Mouse (Mus musculus) heart, adult 2 months (tissue): ENCODE measurements around the gene Btbd11.

Source experiments
- CTCF ChIP-seq: fragments of 200-600 bp; IDR thresholded peaks from 2 replicates; pipeline ENCODE4 v1.8.1; 2022; ENCODE audit warnings: antibody characterized with exemption, mild to moderate bottlenecking, moderate library complexity
- EP300 ChIP-seq: fragments of 200-500 bp; IDR thresholded peaks from 2 replicates; pipeline ENCODE4 v1.6.1; 2011; ENCODE audit warnings: low read depth, low read length, control low read depth; ENCODE audit not compliant: insufficient read depth

DNA sequence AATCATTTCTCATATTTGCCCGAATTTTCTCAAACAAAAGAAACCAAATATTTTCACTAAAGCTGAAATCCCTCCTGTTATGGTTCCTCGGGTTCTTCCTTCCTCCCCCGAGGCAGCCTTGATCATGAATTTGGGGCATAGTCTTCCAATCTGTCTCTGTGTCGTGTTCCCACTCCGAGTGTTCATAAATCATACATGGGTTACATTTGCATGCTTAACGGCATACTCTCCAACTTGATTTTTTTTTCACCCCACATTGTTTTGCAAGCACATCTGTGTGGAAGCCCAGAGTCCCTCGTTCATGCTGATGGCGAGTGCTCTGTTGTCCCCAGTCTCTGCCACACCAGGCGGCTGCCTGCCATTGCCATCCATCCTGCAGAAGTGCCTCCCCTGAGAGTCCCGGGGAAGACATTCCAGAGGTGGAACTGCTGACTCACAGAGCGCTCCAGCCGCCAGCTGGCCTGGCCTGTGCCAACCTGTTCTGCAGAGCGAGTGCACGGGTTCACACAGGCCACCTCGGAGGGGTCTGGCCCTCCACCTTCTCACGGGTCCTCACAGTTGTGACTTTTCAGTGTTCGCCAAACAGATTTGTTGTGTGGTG, 72.2 kb downstream of the Btbd11 start:
- no peak for TF ChIP-seq CTCF
- no peak for TF ChIP-seq EP300
